Mouse (Mus musculus) hindbrain, embryonic 15.5 days (tissue): ENCODE measurements around the gene Gnb1. TPM values are rescaled to one million over a fixed set of nuclear protein-coding genes. Genes with fewer than 3 reads are reported as not detected.

Experiments
- ATAC-seq: fragments of 200-750 bp; cut with Nextera tagmentation; 2 replicates; pipeline ENCODE4 v1.8.0; 2017; ENCODE audit warnings: low read depth, moderate number of reproducible peaks, moderate TSS enrichment; ENCODE audit not compliant: low FRiP score
- H3K27ac ChIP-seq: fragments of 300-500 bp; sonication (generic); replicated peaks from 2 replicates; pipeline ENCODE4 v1.5.1; 2015; ENCODE audit warnings: mild to moderate bottlenecking, inconsistent platforms
- H3K27me3 ChIP-seq: fragments of 300-500 bp; sonication (generic); 2 replicates; pipeline ENCODE4 v1.6.1; 2015; ENCODE audit warnings: control low read depth, inconsistent platforms
- H3K36me3 ChIP-seq: fragments of 300-500 bp; sonication (generic); 2 replicates; pipeline ENCODE4 v1.6.1; 2015; ENCODE audit warnings: control low read depth, inconsistent platforms
- H3K4me1 ChIP-seq: fragments of 300-500 bp; sonication (generic); replicated peaks from 2 replicates; pipeline ENCODE4 v1.6.1; 2015; ENCODE audit warnings: control low read depth, inconsistent platforms
- H3K4me2 ChIP-seq: fragments of 300-500 bp; sonication (generic); 2 replicates; pipeline ENCODE4 v1.6.1; 2015; ENCODE audit warnings: moderate library complexity, mild to moderate bottlenecking, inconsistent platforms
- H3K4me3 ChIP-seq: fragments of 300-500 bp; sonication (generic); 2 replicates; pipeline ENCODE4 v1.5.1; 2015; ENCODE audit warnings: mild to moderate bottlenecking, inconsistent platforms
- H3K9ac ChIP-seq: fragments of 300-500 bp; sonication (generic); 2 replicates; pipeline ENCODE4 v1.6.1; 2015; ENCODE audit warnings: inconsistent platforms
- H3K9me3 ChIP-seq: fragments of 300-500 bp; sonication (generic); 2 replicates; pipeline ENCODE4 v1.6.1; 2016; ENCODE audit warnings: control low read depth, inconsistent platforms
- WGBS: fragments of 180-500 bp; shearing (Covaris S2); methylation state at CpG from one replicate; pipeline ENCODE4 v1.1.7; 2015; 5-methylcytosine and 5-hydroxymethylcytosine counted together
- polyA plus RNA-seq: library from polyadenylated mRNA; unstranded; fragments of >200 nt; fragmentation: Nextera tagmentation; extraction: Ambion mirVana; gene quantifications from 2 replicates; pipeline ENCODE4 v1.2.1, GENCODE M21; 2015

Gnb1 gene
- polyA plus RNA-seq, 1 experiment from 2014 or later = 1,102 TPM

DNA sequence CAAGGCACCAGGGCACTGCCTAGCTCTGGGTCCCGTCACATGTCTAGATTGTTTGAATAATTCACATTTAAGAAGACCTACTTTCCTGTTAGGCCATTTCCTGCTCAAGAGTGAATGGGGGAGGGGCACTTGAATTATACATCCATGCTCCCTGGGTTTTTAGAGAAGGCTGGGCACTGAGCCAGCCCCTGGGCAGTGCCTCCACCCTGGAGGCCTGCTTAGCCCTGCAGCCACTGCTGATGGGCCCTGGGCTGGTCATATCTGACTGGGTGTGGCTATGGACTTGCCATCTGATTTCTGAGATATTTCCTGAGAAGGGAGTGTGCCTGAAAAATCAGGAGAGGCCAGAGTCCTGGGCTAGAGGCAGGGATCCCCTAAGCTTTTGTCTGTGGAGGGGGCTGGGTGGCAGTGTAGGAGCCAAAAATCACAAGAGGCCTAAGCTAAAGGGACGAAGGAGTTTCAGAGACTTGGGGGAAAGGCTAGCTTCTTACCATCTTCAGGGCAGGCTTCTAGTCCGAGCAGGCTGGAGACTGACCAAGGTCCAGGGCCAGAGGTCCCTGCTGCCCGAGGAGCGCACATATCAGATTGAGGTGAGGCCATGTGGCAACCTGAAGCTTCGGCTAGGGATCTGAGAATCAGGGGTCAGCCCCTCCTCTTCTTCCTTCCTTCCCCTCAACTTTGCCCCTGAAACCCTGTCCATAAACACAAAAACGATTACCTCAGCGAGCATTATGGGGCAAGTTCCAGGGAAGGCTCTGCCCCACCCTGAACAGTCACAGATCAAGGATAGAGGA is 2.7 kb upstream of the Gnb1 start:
- no peak overlapping the region for H3K4me2 ChIP-seq
- 81% methylated on average over 8 of the region's 8 CpGs for WGBS
- H3K27ac ChIP-seq = peak overlapping the region; percentile 43
- H3K9ac ChIP-seq = no peak overlapping the region
- no peak overlapping the region for H3K4me3 ChIP-seq
- ATAC-seq = no peak
- H3K27me3 ChIP-seq = no peaks in the 10 kb centered on the region
- no peaks in the 10 kb centered on the region for H3K36me3 ChIP-seq
- peaks cover 29% of the 10 kb centered on the region for H3K4me1 ChIP-seq
- no peaks in the 10 kb centered on the region for H3K9me3 ChIP-seq

DNA sequence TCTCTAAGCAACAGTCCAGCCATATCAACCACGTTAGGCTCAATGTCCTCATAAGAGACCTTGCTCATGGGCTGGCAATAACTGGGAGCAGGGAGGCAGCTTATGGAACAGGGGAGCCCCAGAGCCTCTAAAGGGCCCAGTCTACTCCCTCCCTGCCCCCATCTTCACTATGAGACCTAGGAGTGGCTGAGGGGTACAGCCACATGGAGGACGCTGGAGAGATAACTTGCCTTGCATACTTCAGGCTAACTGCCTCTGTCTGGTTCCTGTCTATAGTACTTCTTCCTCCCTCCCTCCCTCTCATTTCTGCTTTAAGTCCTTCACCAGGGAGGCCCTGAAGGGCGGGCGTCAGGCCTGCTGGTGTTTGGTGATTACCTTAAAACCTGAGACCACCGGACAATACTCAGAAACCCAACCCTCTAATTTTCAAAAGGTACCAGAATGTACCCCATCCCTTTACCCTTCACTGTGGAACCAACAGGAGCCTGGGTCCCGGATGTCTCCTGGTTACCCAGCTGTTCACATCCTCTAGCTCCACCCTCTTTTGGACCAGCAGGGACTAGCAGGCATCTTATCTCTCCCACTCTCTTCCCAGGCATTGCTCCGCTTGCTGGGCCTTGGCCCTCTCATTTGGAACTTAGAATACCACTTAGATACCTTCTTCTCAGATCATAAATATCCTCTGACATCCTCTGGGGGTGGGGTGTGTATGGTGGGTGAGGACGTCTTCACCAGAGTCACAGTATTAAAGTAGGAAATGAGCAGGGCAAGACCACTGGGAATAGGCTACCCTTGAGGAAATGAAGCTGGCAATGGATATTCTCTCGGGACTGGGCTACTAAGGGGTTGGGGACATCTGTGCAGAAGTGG is 1.8 kb upstream of the Gnb1 start:
- Histone ChIP-seq H3K4me3 (no peak overlapping the region), H3K27me3 (no peaks in the 10 kb centered on the region), H3K4me2 (no peak overlapping the region), H3K27ac (0 out of 2 replicates have a peak overlapping the region, but pooled peaks have one; percentile 43), H3K4me1 (peaks cover 38% of the 10 kb centered on the region), H3K9ac (no peak overlapping the region), H3K9me3 (no peaks in the 10 kb centered on the region), H3K36me3 (no peaks in the 10 kb centered on the region)
- 79% methylated on average over 9 of the region's 9 CpGs for WGBS
- ATAC-seq = no peak

DNA sequence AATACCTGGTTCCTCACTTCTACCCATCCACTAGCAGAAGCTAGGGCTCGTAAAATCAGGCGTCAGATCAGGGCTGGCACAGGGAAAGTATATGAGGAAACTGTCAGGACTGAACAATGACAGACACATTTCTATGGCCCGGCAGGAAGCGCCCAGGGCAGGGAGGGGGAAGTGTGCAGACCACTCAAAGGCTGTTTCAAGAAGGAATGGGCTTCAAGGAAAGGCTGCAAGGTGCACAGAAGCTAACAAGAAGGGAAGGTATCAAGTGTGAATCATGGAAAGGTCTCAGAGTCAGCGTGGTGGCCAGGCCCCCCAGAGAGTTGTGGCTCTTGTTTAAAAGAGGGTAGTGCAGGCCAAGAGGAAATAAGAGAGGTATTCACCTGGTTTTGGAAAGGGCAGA is 705 bp upstream of the Gnb1 start:
- Histone ChIP-seq H3K9ac (peak overlapping the region; percentile 100), H3K27me3 (no peaks in the 10 kb centered on the region), H3K9me3 (no peaks in the 10 kb centered on the region), H3K4me3 (peak overlapping the region; percentile 100), H3K4me2 (peak overlapping the region; percentile 66), H3K4me1 (peaks cover 49% of the 10 kb centered on the region), H3K27ac (peak overlapping the region; percentile 97), H3K36me3 (no peaks in the 10 kb centered on the region)
- no peak for ATAC-seq
- 14% methylated on average over 5 of the region's 5 CpGs for WGBS

DNA sequence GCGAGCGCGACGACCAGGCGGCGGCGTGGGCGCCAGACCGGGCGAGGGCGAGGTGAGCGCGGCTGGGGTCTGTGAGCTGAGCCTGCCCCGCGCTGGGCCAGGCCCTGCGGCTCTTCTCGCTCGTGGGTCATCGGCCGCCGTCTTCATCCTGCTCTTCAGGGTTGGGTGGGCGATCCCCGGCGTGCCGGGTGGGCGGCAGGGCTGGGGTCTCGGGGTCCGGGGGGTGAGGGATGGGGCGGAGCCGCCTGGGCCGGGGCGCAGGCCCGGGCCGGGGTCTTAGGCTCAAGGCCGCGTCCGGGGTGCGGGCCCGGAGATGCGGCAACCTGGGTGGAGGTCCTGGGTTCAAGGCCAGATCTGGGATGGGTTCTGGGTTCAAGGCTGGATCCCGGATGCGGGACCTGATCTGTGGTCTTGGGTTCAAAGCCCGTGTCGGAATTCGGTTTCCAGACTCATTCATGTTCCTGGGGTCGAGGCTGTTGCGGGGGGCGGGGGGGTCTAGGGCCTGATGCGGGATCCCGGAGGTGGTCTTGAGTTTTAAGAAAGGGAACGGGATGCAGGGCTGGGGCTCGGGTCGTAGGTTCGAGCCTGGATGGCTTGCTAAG is 469 bp downstream of the Gnb1 start:
- Histone ChIP-seq H3K36me3 (no peaks in the 10 kb centered on the region), H3K9ac (peak overlapping the region; percentile 100), H3K4me1 (peaks cover 55% of the 10 kb centered on the region), H3K4me3 (peak overlapping the region; percentile 100), H3K4me2 (peak overlapping the region; percentile 85), H3K27me3 (no peaks in the 10 kb centered on the region), H3K9me3 (no peaks in the 10 kb centered on the region), H3K27ac (peak overlapping the region; percentile 97)
- ATAC-seq = peak; percentile 60
- WGBS = 0% methylated on average over 25 of the region's 54 CpGs

DNA sequence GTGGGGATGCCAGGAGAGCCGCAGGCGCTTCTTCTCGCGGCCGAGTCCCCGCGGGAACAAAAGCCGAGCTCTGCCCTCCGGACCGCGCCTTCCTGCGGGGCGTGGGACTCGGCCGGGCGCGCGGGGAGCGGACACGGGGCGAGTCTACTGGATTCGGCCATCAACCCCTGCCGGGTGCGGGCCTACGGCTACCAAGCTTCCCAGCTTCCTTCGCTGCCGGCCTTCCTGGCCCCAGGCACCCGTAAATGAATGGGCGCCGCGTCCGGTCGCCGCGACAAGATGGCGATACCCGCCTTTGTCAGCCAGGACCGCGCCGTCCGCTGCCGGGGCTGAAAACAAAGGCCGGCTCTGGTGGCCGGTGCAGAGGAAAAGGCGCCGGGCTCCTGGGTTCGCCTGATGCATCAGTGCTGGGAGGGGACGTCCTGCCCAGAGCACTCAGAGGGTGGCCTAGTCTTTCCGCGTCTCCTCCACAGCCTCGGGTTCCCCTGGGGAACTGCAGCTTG is 1.0 kb downstream of the Gnb1 start:
- H3K27me3 ChIP-seq = no peaks in the 10 kb centered on the region
- no peaks in the 10 kb centered on the region for H3K9me3 ChIP-seq
- WGBS = under 1% methylated on average over 48 of the region's 51 CpGs
- peak; percentile 21; the same call in 1 of the 2 replicates for ATAC-seq
- H3K9ac ChIP-seq = peak overlapping the region; percentile 100
- peak overlapping the region; percentile 85 for H3K4me2 ChIP-seq
- no peaks in the 10 kb centered on the region for H3K36me3 ChIP-seq
- peak overlapping the region; percentile 100 for H3K4me3 ChIP-seq
- H3K4me1 ChIP-seq = peaks cover 55% of the 10 kb centered on the region
- peak overlapping the region; percentile 97 for H3K27ac ChIP-seq

DNA sequence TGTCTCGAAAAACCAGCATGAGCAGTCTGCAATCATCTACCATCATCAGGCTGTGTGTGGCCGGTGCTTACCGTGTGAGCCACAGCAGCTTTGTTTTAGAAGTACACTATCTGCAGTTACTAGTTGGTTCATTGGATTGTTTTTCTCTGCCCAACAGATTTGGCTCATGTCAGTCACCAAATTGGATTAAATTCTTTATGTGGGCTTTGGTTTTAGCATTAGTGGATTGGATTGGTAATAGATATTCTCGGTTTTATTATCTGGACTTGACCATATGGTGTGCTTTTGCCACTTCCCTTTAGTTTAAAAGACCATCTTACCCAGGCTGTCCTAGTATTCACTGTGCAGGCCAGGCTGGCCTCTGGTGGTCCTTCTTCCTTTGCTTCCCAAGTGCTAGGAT is 3.7 kb downstream of the Gnb1 start:
- Histone ChIP-seq H3K9me3 (no peaks in the 10 kb centered on the region), H3K4me1 (peaks cover 43% of the 10 kb centered on the region), H3K4me2 (peak overlapping the region; percentile 85; the same call in 1 of the 2 replicates), H3K4me3 (no peak overlapping the region), H3K9ac (no peak overlapping the region), H3K27ac (no peak overlapping the region), H3K36me3 (no peaks in the 10 kb centered on the region), H3K27me3 (no peaks in the 10 kb centered on the region)
- 68% methylated on average over 4 of the region's 4 CpGs for WGBS
- ATAC-seq = no peak

DNA sequence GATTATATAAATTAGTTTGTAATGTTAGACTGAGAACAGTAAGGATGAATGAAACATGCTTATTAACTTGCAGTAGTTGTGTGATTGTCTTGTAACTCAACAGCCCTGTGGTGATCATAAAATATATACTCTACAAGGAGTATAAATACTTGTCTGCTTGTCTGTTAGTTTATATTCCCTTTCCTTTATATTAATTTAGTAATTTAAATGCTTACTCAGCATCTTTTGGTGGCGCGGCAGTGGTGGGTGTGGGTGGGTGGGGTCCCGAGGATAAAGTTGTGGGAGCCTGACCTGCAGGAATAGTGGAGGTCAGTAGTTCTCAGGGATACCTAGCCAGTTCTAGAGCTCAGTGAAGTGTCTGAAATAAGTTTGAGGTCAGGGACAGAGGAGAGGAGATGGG is 6.8 kb downstream of the Gnb1 start:
- no peaks in the 10 kb centered on the region for H3K27me3 ChIP-seq
- 89% methylated on average over 3 of the region's 3 CpGs for WGBS
- no peak overlapping the region for H3K9ac ChIP-seq
- no peak for ATAC-seq
- no peak overlapping the region for H3K27ac ChIP-seq
- H3K4me3 ChIP-seq = no peak overlapping the region
- no peaks in the 10 kb centered on the region for H3K9me3 ChIP-seq
- H3K4me1 ChIP-seq = peaks cover 37% of the 10 kb centered on the region
- no peaks in the 10 kb centered on the region for H3K36me3 ChIP-seq
- no peak overlapping the region for H3K4me2 ChIP-seq

DNA sequence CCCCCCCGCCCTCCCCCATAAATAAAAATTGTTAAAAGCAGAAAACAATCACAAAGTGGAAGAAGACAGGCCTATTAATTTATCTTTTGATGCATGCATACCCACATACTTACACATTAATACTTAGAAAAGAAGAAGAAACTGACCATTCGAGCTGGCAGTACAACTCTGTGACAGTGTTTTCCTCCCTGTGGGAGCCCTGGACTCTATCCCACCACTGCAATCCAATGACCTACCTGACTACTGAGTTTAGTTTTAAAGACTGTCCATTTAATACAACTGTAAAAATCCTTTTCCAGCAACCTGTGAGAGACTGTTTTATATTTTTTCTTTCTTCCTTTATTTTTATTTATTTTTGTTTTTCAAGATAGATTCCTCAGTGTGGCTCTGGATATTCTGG is 10.0 kb downstream of the Gnb1 start:
- Histone ChIP-seq H3K27me3 (no peaks in the 10 kb centered on the region), H3K9ac (no peak overlapping the region), H3K4me2 (no peak overlapping the region), H3K4me1 (peaks cover 20% of the 10 kb centered on the region), H3K9me3 (no peaks in the 10 kb centered on the region), H3K27ac (no peak overlapping the region), H3K4me3 (no peak overlapping the region), H3K36me3 (no peaks in the 10 kb centered on the region)
- WGBS = 67% methylated on average over 2 of the region's 2 CpGs
- ATAC-seq = no peak

DNA sequence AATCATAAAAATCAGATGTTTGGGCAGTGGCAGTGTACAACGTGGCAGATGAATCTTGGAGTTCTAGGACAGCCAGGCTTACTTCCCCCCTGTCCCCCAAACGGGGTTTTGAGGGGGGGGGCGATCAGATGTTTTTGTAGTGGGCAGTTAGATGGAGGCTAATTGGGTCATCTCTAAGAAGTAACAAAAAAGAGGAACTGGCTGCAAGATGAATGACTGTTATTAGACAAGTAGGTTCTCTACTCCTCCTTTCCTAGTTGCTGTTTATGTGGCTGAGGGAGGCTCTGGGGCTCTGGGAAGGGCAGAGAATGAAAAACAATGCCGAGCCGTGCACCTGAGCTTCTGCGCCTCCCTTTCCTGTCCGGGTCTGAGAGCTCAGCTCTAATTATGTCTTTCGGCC is 13.9 kb downstream of the Gnb1 start:
- H3K4me1 ChIP-seq = peaks cover 20% of the 10 kb centered on the region
- no peak overlapping the region for H3K4me3 ChIP-seq
- H3K9me3 ChIP-seq = no peaks in the 10 kb centered on the region
- no peak overlapping the region for H3K27ac ChIP-seq
- H3K36me3 ChIP-seq = no peaks in the 10 kb centered on the region
- no peaks in the 10 kb centered on the region for H3K27me3 ChIP-seq
- no peak overlapping the region for H3K9ac ChIP-seq
- no peak overlapping the region for H3K4me2 ChIP-seq
- 74% methylated on average over 8 of the region's 8 CpGs for WGBS
- ATAC-seq = no peak

DNA sequence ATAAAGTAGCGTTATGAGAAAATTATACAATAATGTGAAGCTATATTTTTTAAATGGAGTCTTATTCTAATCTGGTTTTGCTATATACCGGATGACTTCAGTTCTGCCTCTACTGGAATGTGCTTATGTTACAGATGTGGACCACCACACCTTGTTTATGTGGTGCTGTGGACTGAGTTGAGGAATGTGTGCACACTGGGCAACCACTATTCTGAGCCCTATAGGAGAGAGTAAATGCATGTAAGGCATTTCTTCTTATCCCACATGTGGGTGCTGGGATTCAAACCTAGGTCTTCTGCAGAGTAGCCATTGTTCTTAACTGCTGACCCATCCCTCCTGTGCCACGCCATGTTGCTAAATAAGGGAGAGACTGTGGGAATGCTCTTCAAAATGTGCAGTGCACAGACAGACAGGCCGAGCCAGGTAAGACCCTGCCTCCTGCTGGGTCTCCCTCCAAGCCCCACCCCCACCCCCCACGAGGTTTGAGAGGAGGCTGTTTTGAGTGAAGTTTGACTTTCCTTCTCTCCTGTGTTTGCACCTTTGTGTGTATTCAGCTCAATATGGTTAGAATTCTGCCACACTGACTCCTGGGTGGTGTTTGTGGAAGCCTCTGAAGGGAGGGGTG is 14.6 kb downstream of the Gnb1 start:
- no peaks in the 10 kb centered on the region for H3K36me3 ChIP-seq
- H3K4me1 ChIP-seq = peaks cover 20% of the 10 kb centered on the region
- no peak overlapping the region for H3K27ac ChIP-seq

DNA sequence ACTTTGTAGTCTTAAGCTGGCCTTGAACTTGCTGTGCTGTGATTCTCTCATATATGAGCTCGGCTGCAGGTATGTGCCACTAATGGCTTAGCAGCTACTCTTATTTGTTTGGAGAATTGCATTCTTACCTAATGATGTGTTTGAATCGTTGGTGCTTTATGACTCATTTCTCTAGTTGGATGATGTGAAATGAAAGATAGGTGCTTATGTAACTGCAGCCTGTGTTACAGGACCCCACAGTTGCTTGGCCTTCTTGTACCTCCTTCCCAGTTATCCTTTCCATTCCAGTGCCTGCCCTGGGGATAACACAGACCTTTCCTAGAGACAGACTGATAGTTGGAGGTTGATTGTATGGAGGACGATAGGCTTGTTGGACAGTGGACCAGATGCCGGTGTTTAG is 17.5 kb downstream of the Gnb1 start:
- Histone ChIP-seq H3K9me3 (no peaks in the 10 kb centered on the region), H3K27ac (no peak overlapping the region), H3K4me1 (peaks cover 14% of the 10 kb centered on the region), H3K4me3 (no peak overlapping the region), H3K36me3 (no peaks in the 10 kb centered on the region), H3K9ac (no peak overlapping the region), H3K27me3 (no peaks in the 10 kb centered on the region), H3K4me2 (no peak overlapping the region)
- no peak for ATAC-seq
- 87% methylated on average over 4 of the region's 4 CpGs for WGBS

More for the DNA sequence above, 14.6 kb downstream of the Gnb1 start:
- no peaks in the 10 kb centered on the region for H3K9me3 ChIP-seq
- no peak overlapping the region for H3K4me3 ChIP-seq
- no peak overlapping the region for H3K9ac ChIP-seq
- H3K27me3 ChIP-seq = no peaks in the 10 kb centered on the region
- no peak overlapping the region for H3K4me2 ChIP-seq
- no peak for ATAC-seq
- 78% methylated on average over 5 of the region's 5 CpGs for WGBS
